Mouse (Mus musculus) cortical plate, adult 2 months (tissue): ENCODE measurements around the gene Iqsec1. TPM values are rescaled to one million over a fixed set of nuclear protein-coding genes. Genes with fewer than 3 reads are reported as not detected.
A peak's percentile ranks its signal among the peaks of the same experiment; 100 is the strongest.

ENCODE experiments used
- H3K27ac ChIP-seq: fragments of 200-500 bp; 2 replicates; pipeline ENCODE4 v1.5.1; 2012; ENCODE audit warnings: low read length, control low read depth, inconsistent platforms; ENCODE audit not compliant: insufficient read depth
- H3K4me1 ChIP-seq: fragments of 200-500 bp; 2 replicates; pipeline ENCODE4 v1.6.1; 2011; ENCODE audit warnings: low read length; ENCODE audit not compliant: control insufficient read depth, insufficient read depth
- H3K4me3 ChIP-seq: fragments of 200-500 bp; 2 replicates; pipeline ENCODE4 v1.5.1; 2011; ENCODE audit warnings: mild to moderate bottlenecking, low read length, control low read depth; ENCODE audit not compliant: insufficient read depth
- CTCF ChIP-seq: fragments of 200-500 bp; IDR thresholded peaks from 2 replicates; pipeline ENCODE4 v1.5.1; 2011; ENCODE audit warnings: mild to moderate bottlenecking, control low read depth, low read length; ENCODE audit not compliant: insufficient read depth; ENCODE audit errors: extremely low read depth
- POLR2A ChIP-seq: fragments of 200-500 bp; IDR thresholded peaks from 2 replicates; pipeline ENCODE4 v1.6.1; 2011; ENCODE audit warnings: mild to moderate bottlenecking, low read length, control low read depth; ENCODE audit not compliant: insufficient read depth; ENCODE audit errors: extremely low read depth
- polyA plus RNA-seq: library from polyadenylated mRNA; depleted of rRNA; stranded (reverse); fragments of >200 nt; gene quantifications from 2 replicates; pipeline ENCODE4 v1.2.3, GENCODE M21; 2012

Gene Iqsec1
- polyA plus RNA-seq, 1 experiment, result 186 TPM

GRCm38 (mm10) chr6:90809960-90810362 is 178.5 kb downstream of the Iqsec1 start:
- TF ChIP-seq POLR2A (peak; percentile 64; the same call in 1 of the 2 replicates), CTCF (0 out of 2 replicates have a peak, but pooled peaks have one; percentile 9)
- peak overlapping the region; percentile 98 for H3K27ac ChIP-seq
- H3K4me1 ChIP-seq, result peaks cover 18% of the 10 kb centered on the region
- H3K4me3 ChIP-seq, result peak overlapping the region; percentile 95

- H3K4me3 ChIP-seq, result peak overlapping the region; percentile 95
- TF ChIP-seq POLR2A (0 out of 2 replicates have a peak, but pooled peaks have one; percentile 9), CTCF (no peak)
- H3K4me1 ChIP-seq, result peaks cover 22% of the 10 kb centered on the region
- peak overlapping the region; percentile 98 for H3K27ac ChIP-seq
These were observed 179.2 kb downstream of the Iqsec1 start for GRCm38 (mm10) chr6:90809077-90809840.

- H3K4me1 ChIP-seq, result peaks cover 26% of the 10 kb centered on the region
- H3K4me3 ChIP-seq, result peak overlapping the region; percentile 95
- TF ChIP-seq POLR2A (no peak), CTCF (no peak)
- H3K27ac ChIP-seq, result peak overlapping the region; percentile 98
These were observed 179.9 kb downstream of the Iqsec1 start for GRCm38 (mm10) chr6:90808544-90808943.

GRCm38 (mm10) chr6:90808134-90808533 is 180.4 kb downstream of the Iqsec1 start:
- TF ChIP-seq POLR2A (no peak), CTCF (no peak)
- no peak overlapping the region for H3K27ac ChIP-seq
- peak overlapping the region; percentile 95 for H3K4me3 ChIP-seq
- peaks cover 25% of the 10 kb centered on the region for H3K4me1 ChIP-seq

GRCm38 (mm10) chr6:90807581-90807980 is 180.9 kb downstream of the Iqsec1 start:
- 0 out of 2 replicates have a peak, but pooled peaks have one; percentile 10 for TF ChIP-seq POLR2A
- TF ChIP-seq CTCF, result no peak
- H3K27ac ChIP-seq, result no peak overlapping the region
- peak overlapping the region; percentile 95 for H3K4me3 ChIP-seq
- H3K4me1 ChIP-seq, result peaks cover 24% of the 10 kb centered on the region

- Histone ChIP-seq H3K4me3 (peak overlapping the region; percentile 95; the same call in 1 of the 2 replicates), H3K27ac (no peak overlapping the region), H3K4me1 (peaks cover 27% of the 10 kb centered on the region)
- TF ChIP-seq POLR2A, result no peak
- no peak for TF ChIP-seq CTCF
These were observed 181.7 kb downstream of the Iqsec1 start for GRCm38 (mm10) chr6:90806743-90807142.

GRCm38 (mm10) chr6:90805101-90805500 is 183.4 kb downstream of the Iqsec1 start:
- Histone ChIP-seq H3K27ac (no peak overlapping the region), H3K4me1 (peaks cover 28% of the 10 kb centered on the region), H3K4me3 (no peak overlapping the region)
- TF ChIP-seq CTCF, result no peak

GRCm38 (mm10) chr6:90804646-90805045 is 183.8 kb downstream of the Iqsec1 start:
- Histone ChIP-seq H3K4me3 (no peak overlapping the region), H3K27ac (no peak overlapping the region), H3K4me1 (peaks cover 30% of the 10 kb centered on the region)
- TF ChIP-seq POLR2A (no peak), CTCF (no peak)

- Histone ChIP-seq H3K27ac (peak overlapping the region; percentile 3; the same call in 1 of the 2 replicates), H3K4me1 (peaks cover 42% of the 10 kb centered on the region), H3K4me3 (no peak overlapping the region)
These were observed 185.9 kb downstream of the Iqsec1 start for GRCm38 (mm10) chr6:90802604-90803003.

GRCm38 (mm10) chr6:90802058-90802457 is 186.4 kb downstream of the Iqsec1 start:
- peaks cover 42% of the 10 kb centered on the region for H3K4me1 ChIP-seq
- TF ChIP-seq CTCF (no peak), POLR2A (no peak)
- no peak overlapping the region for H3K4me3 ChIP-seq
- H3K27ac ChIP-seq, result peak overlapping the region; percentile 3; the same call in 1 of the 2 replicates

More at GRCm38 (mm10) chr6:90802604-90803003, 185.9 kb downstream of the Iqsec1 start:
- TF ChIP-seq POLR2A, result no peak
- TF ChIP-seq CTCF, result no peak
